Mouse (Mus musculus): ENCODE measurements around the gene Capn8.

Gene Capn8

GRCm38 (mm10) chr1:182678151-182678550 lies 113.3 kb downstream of the Capn8 start:
- no peak for DNase-seq (ENCODE audit: low spot score in 2 of 2)

- peak in 1 of 2 experiments; percentile 29 for DNase-seq (ENCODE audit: low spot score in 2 of 2)
Observed at GRCm38 (mm10) chr1:182679169-182679568, 114.4 kb downstream of the Capn8 start.

- no peak for DNase-seq (ENCODE audit: low spot score in 2 of 2)
Observed at GRCm38 (mm10) chr1:182679582-182679981, 114.8 kb downstream of the Capn8 start.

Data from right cerebral cortex, postnatal 10 days (tissue).